Mouse (Mus musculus): Measurements from ENCODE around the gene Vcam1.

The Vcam1 gene

GRCm38 (mm10) chr3:116085962-116086361, 43.5 kb downstream of the Vcam1 start:
- no peak for DNase-seq (ENCODE audit: low spot score in 2 of 2)

- no peak for DNase-seq (ENCODE audit: low spot score in 2 of 2)
These were observed 48.4 kb downstream of the Vcam1 start for GRCm38 (mm10) chr3:116080939-116081676.

GRCm38 (mm10) chr3:116080166-116080788, 49.2 kb downstream of the Vcam1 start:
- DNase-seq (ENCODE audit: low spot score in 2 of 2): no peak

GRCm38 (mm10) chr3:116078490-116078889, 51.0 kb downstream of the Vcam1 start:
- no peak for DNase-seq (ENCODE audit: low spot score in 2 of 2)

GRCm38 (mm10) chr3:116076739-116077138, 52.7 kb downstream of the Vcam1 start:
- no peak for DNase-seq (ENCODE audit: low spot score in 2 of 2)

- no peak for DNase-seq (ENCODE audit: low spot score in 2 of 2)
These were observed 56.9 kb downstream of the Vcam1 start for GRCm38 (mm10) chr3:116072584-116072983.

- no peak for DNase-seq (ENCODE audit: low spot score in 2 of 2)
These were observed 67.3 kb downstream of the Vcam1 start for GRCm38 (mm10) chr3:116062141-116062540.

GRCm38 (mm10) chr3:116060320-116060719, 69.2 kb downstream of the Vcam1 start:
- DNase-seq (ENCODE audit: low spot score in 2 of 2): no peak
